Mouse (Mus musculus) megakaryocyte, embryonic 14.5 days (primary cell): ENCODE measurements at regions not wholly inside any gene's neighbourhood (a gene's known extent, or its start where the extent isn't known, plus 50 kb on each side); places are given as distances from the start of the nearest gene placed in this dataset.

Experiments used
- FLI1 ChIP-seq: IDR thresholded peaks from 2 replicates; pipeline ENCODE4 v1.6.1; 2012; ENCODE audit warnings: low read length, inconsistent platforms, mixed read lengths
- GATA1 ChIP-seq: IDR thresholded peaks from 3 replicates; pipeline ENCODE4 v1.6.1; 2012; ENCODE audit warnings: mixed read lengths, low read length, inconsistent platforms, borderline replicate concordance

- no peak for TF ChIP-seq FLI1
- TF ChIP-seq GATA1: no peak
These were observed 166.4 kb upstream of the Zmiz1 start for GRCm38 (mm10) chr14:25292557-25292956.
